Mouse (Mus musculus) G1E (cell line): ENCODE data around the gene Slx4ip.

Experiments used
- CTCF ChIP-seq: IDR thresholded peaks from 2 replicates; pipeline ENCODE4 v1.5.1; 2012; ENCODE audit warnings: low read depth, low read length, inconsistent platforms, mixed read lengths
- GATA1 ChIP-seq: IDR thresholded peaks from 2 replicates; pipeline ENCODE4 v1.6.1; 2012; ENCODE audit warnings: borderline replicate concordance, low read length, inconsistent platforms, mixed read lengths

DNA sequence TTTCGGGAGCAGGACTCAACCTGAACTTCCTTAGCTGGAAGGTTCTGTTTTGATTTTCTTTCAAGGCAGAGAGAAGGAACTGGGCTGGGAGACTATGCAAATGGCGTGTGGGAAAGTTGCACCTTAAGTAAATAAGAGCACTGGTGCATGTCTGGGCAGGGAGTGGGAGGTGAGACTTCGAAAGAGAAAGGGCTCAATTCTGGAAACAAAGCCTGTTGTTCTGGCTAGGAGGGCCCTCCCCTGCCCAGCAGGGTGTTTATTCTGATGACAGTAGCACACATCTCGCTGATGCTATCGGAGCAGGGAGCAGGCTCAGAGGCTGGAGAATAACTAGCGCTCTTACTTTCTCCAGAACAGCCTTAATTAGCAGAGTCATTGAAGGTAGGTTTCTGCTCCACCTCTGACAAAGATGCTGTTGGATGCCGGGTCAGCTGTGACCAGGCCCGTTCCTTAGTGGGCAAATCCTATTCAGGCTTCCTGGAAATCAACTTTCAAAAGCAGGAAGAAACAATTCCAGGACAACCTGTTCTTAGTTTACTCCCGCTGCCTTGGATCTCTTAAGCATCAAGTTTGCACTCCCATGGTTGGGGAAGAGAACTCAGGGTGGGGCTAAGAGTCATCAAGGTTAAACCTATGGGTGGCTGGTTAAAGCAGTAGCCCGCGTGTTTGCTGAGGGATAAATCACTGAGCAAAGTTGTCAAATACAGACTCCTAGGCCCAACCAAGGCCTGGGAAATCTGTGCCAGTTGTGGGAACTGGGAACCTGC lies 207.4 kb downstream of the Slx4ip start:
- TF ChIP-seq CTCF (no peak), GATA1 (no peak)
